Mouse (Mus musculus) megakaryocyte, embryonic 14.5 days (primary cell): ENCODE results near the gene Tmem119.

Experiments used
- FLI1 ChIP-seq: IDR thresholded peaks from 2 replicates; pipeline ENCODE4 v1.6.1; 2012; ENCODE audit warnings: low read length, inconsistent platforms, mixed read lengths
- GATA1 ChIP-seq: IDR thresholded peaks from 3 replicates; pipeline ENCODE4 v1.6.1; 2012; ENCODE audit warnings: mixed read lengths, low read length, inconsistent platforms, borderline replicate concordance

- TF ChIP-seq GATA1: no peak
- no peak for TF ChIP-seq FLI1
These were observed 13.3 kb upstream of the Tmem119 start for GRCm38 (mm10) chr5:113813608-113814007.
